Mouse (Mus musculus): ENCODE measurements at regions not wholly inside any gene's neighbourhood (a gene's known extent, or its start where the extent isn't known, plus 50 kb on each side); places are given as distances from the start of the nearest gene placed in this dataset.
A peak's percentile ranks its signal among the peaks of the same experiment; 100 is the strongest.

GRCm38 (mm10) chr15:24972020-24972419 is 441.5 kb downstream of the Basp1 start:
- 6% methylated on average over 5 of the region's 5 CpGs for WGBS

GRCm38 (mm10) chr15:24969391-24969812 is 444.2 kb downstream of the Basp1 start:
- H3K4me1 ChIP-seq (ENCODE audit: control insufficient read depth, insufficient read depth, low read length): no peaks in the 10 kb centered on the region
- H3K4me3 ChIP-seq (ENCODE audit: insufficient read depth, low read depth, low read length): no peak overlapping the region
- H3K27ac ChIP-seq (ENCODE audit: insufficient read depth, low read depth, low read length): no peak overlapping the region
- peak; percentile 46 for DNase-seq
- no peaks in the 10 kb centered on the region for H3K36me3 ChIP-seq (ENCODE audit: control insufficient read depth, insufficient read depth, low read length)
- TF ChIP-seq CTCF (conservative IDR thresholded peaks at IDR 0.05; ENCODE audit: insufficient read depth, insufficient read length, low read depth, low read length) (no peak), POLR2A (IDR thresholded peaks at IDR 0.05; ENCODE audit: low read depth, low read length) (no peak)
- H3K27me3 ChIP-seq (replicated peaks; ENCODE audit: control insufficient read depth, insufficient read depth, low read length): no peaks in the 10 kb centered on the region
- WGBS: 29% methylated on average over 2 of the region's 2 CpGs

More at GRCm38 (mm10) chr15:24972020-24972419, 441.5 kb downstream of the Basp1 start:
- no peak for TF ChIP-seq CTCF (conservative IDR thresholded peaks at IDR 0.05; ENCODE audit: insufficient read depth, insufficient read length, low read depth, low read length)
- TF ChIP-seq POLR2A (IDR thresholded peaks at IDR 0.05; ENCODE audit: low read depth, low read length): no peak
- H3K36me3 ChIP-seq (ENCODE audit: control insufficient read depth, insufficient read depth, low read length): no peaks in the 10 kb centered on the region
- no peak overlapping the region for H3K4me3 ChIP-seq (ENCODE audit: insufficient read depth, low read depth, low read length)
- H3K27me3 ChIP-seq (replicated peaks; ENCODE audit: control insufficient read depth, insufficient read depth, low read length): no peaks in the 10 kb centered on the region
- H3K4me1 ChIP-seq (ENCODE audit: control insufficient read depth, insufficient read depth, low read length): no peaks in the 10 kb centered on the region
- no peak overlapping the region for H3K27ac ChIP-seq (ENCODE audit: insufficient read depth, low read depth, low read length)
- no peak for DNase-seq

GRCm38 (mm10) chr15:24968636-24969317 is 444.8 kb downstream of the Basp1 start:
- Histone ChIP-seq H3K27ac (ENCODE audit: insufficient read depth, low read depth, low read length) (no peak overlapping the region), H3K27me3 (replicated peaks; ENCODE audit: control insufficient read depth, insufficient read depth, low read length) (no peaks in the 10 kb centered on the region), H3K36me3 (ENCODE audit: control insufficient read depth, insufficient read depth, low read length) (no peaks in the 10 kb centered on the region), H3K4me1 (ENCODE audit: control insufficient read depth, insufficient read depth, low read length) (no peaks in the 10 kb centered on the region), H3K4me3 (ENCODE audit: insufficient read depth, low read depth, low read length) (no peak overlapping the region)
- TF ChIP-seq CTCF (conservative IDR thresholded peaks at IDR 0.05; ENCODE audit: insufficient read depth, insufficient read length, low read depth, low read length) (no peak), POLR2A (IDR thresholded peaks at IDR 0.05; ENCODE audit: low read depth, low read length) (no peak)
- DNase-seq: no peak
- 92% methylated on average over 7 of the region's 7 CpGs for WGBS

GRCm38 (mm10) chr15:24929742-24930141 is 483.8 kb downstream of the Basp1 start:
- H3K27ac ChIP-seq (ENCODE audit: insufficient read depth, low read depth, low read length): no peak overlapping the region
- no peaks in the 10 kb centered on the region for H3K36me3 ChIP-seq (ENCODE audit: control insufficient read depth, insufficient read depth, low read length)
- DNase-seq: no peak
- H3K27me3 ChIP-seq (replicated peaks; ENCODE audit: control insufficient read depth, insufficient read depth, low read length): no peaks in the 10 kb centered on the region
- H3K4me1 ChIP-seq (ENCODE audit: control insufficient read depth, insufficient read depth, low read length): no peaks in the 10 kb centered on the region
- TF ChIP-seq CTCF (conservative IDR thresholded peaks at IDR 0.05; ENCODE audit: insufficient read depth, insufficient read length, low read depth, low read length): no peak
- TF ChIP-seq POLR2A (IDR thresholded peaks at IDR 0.05; ENCODE audit: low read depth, low read length): no peak
- no peak overlapping the region for H3K4me3 ChIP-seq (ENCODE audit: insufficient read depth, low read depth, low read length)
- WGBS: 84% methylated on average over 2 of the region's 2 CpGs

- no peak for DNase-seq
- no peak overlapping the region for H3K27ac ChIP-seq (ENCODE audit: insufficient read depth, low read depth, low read length)
- 74% methylated on average over 1 of the region's 1 CpGs for WGBS
These were observed 501.7 kb downstream of the Basp1 start for GRCm38 (mm10) chr15:24911866-24912265.

GRCm38 (mm10) chr15:24911466-24911865 is 502.1 kb downstream of the Basp1 start:
- H3K36me3 ChIP-seq (ENCODE audit: control insufficient read depth, insufficient read depth, low read length): no peaks in the 10 kb centered on the region
- no peak overlapping the region for H3K4me3 ChIP-seq (ENCODE audit: insufficient read depth, low read depth, low read length)
- no peak overlapping the region for H3K27ac ChIP-seq (ENCODE audit: insufficient read depth, low read depth, low read length)
- no peaks in the 10 kb centered on the region for H3K27me3 ChIP-seq (replicated peaks; ENCODE audit: control insufficient read depth, insufficient read depth, low read length)
- no peak for DNase-seq
- H3K4me1 ChIP-seq (ENCODE audit: control insufficient read depth, insufficient read depth, low read length): no peaks in the 10 kb centered on the region
- WGBS: 75% methylated on average over 1 of the region's 1 CpGs
- TF ChIP-seq CTCF (conservative IDR thresholded peaks at IDR 0.05; ENCODE audit: insufficient read depth, insufficient read length, low read depth, low read length): no peak
- no peak for TF ChIP-seq POLR2A (IDR thresholded peaks at IDR 0.05; ENCODE audit: low read depth, low read length)

More at GRCm38 (mm10) chr15:24911866-24912265, 501.7 kb downstream of the Basp1 start:
- no peaks in the 10 kb centered on the region for H3K27me3 ChIP-seq (replicated peaks; ENCODE audit: control insufficient read depth, insufficient read depth, low read length)
- no peak for TF ChIP-seq CTCF (conservative IDR thresholded peaks at IDR 0.05; ENCODE audit: insufficient read depth, insufficient read length, low read depth, low read length)
- TF ChIP-seq POLR2A (IDR thresholded peaks at IDR 0.05; ENCODE audit: low read depth, low read length): no peak
- no peaks in the 10 kb centered on the region for H3K4me1 ChIP-seq (ENCODE audit: control insufficient read depth, insufficient read depth, low read length)
- H3K4me3 ChIP-seq (ENCODE audit: insufficient read depth, low read depth, low read length): no peak overlapping the region
- no peaks in the 10 kb centered on the region for H3K36me3 ChIP-seq (ENCODE audit: control insufficient read depth, insufficient read depth, low read length)

GRCm38 (mm10) chr15:24906957-24907356 is 506.6 kb downstream of the Basp1 start:
- WGBS: 20% methylated on average over 4 of the region's 4 CpGs
- Histone ChIP-seq H3K4me3 (ENCODE audit: insufficient read depth, low read depth, low read length) (no peak overlapping the region), H3K4me1 (ENCODE audit: control insufficient read depth, insufficient read depth, low read length) (no peaks in the 10 kb centered on the region), H3K27me3 (replicated peaks; ENCODE audit: control insufficient read depth, insufficient read depth, low read length) (no peaks in the 10 kb centered on the region), H3K27ac (ENCODE audit: insufficient read depth, low read depth, low read length) (no peak overlapping the region), H3K36me3 (ENCODE audit: control insufficient read depth, insufficient read depth, low read length) (no peaks in the 10 kb centered on the region)
- TF ChIP-seq CTCF (conservative IDR thresholded peaks at IDR 0.05; ENCODE audit: insufficient read depth, insufficient read length, low read depth, low read length) (no peak), POLR2A (IDR thresholded peaks at IDR 0.05; ENCODE audit: low read depth, low read length) (no peak)
- no peak for DNase-seq
